Mouse (Mus musculus): ENCODE measurements around the gene Ifna11. TPM values are rescaled to one million over a fixed set of nuclear protein-coding genes. Genes with fewer than 3 reads are reported as not detected.

Ifna11 gene
- total and polyA plus RNA-seq, 3 experiments = not detected

DNA sequence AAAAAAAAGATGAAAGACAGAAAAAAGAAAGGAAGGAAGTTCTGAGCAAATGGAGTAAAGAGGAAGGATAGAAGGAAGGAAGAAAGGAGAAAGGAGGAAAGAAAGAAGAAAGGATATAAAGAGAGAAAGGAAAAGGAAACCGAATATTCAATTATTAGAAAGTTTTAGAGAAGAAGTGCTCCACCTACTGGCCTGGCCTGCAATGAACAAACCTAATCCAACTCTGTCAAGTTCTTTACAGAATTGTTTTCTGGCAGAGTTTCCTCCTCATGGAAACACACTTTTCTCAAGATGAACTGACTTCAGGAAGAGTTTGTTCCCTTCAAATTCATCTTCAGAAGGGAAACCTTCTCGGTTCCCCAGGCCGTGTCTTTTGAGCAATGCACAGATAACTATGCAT lies 19.1 kb downstream of the Ifna11 start:
- H3K9ac ChIP-seq (ENCODE audit: insufficient read depth, low read depth) = no peak overlapping the region
- H3K9me3 ChIP-seq (replicated peaks; ENCODE audit: low read length) = no peaks in the 10 kb centered on the region
- DNase-seq (ENCODE audit: extremely low read depth) = peak; percentile 15
- peaks cover 49% of the 10 kb centered on the region for H3K27me3 ChIP-seq (replicated peaks)
- peaks cover 5 to 10% of the 10 kb centered on the region in 2 experiments; a peak in 3 of 4 replicates for H3K4me1 ChIP-seq (ENCODE audit: control insufficient read depth in 1 of 2, insufficient read depth in 2 of 2)
- no peak overlapping the region for H3K4me3 ChIP-seq (replicated peaks in 1 of 3; ENCODE audit: low read depth in 2 of 3, low read length in 2 of 3, poor library complexity in 1 of 3)
- no peaks in the 10 kb centered on the region for H3K79me2 ChIP-seq (replicated peaks; ENCODE audit: control insufficient read depth, extremely low read depth, insufficient read depth, poor library complexity, severe bottlenecking)
- H3K36me3 ChIP-seq (replicated peaks in 1 of 2; ENCODE audit: control insufficient read depth in 1 of 2, insufficient read depth in 1 of 2, low read length in 1 of 2) = no peaks in the 10 kb centered on the region
- H3K4me2 ChIP-seq (ENCODE audit: insufficient read depth, low read depth, poor library complexity, severe bottlenecking) = no peak overlapping the region
- in situ Hi-C loops (cut with MboI; ENCODE audit: low pct_ligation_motif_present, low pct_unique_long_range_greater_than_20kb, low sequenced_read_pairs) (no loop called here), dilution Hi-C loops (cut with MboI; ENCODE audit: extremely low pct_ligation_motif_present, extremely low pct_unique_long_range_greater_than_20kb, low sequenced_read_pairs) (no loop called here)
- TF ChIP-seq BHLHE40 (IDR thresholded peaks at IDR 0.05; ENCODE audit: low read depth, low read length) (no peak), SMC3 (IDR thresholded peaks at IDR 0.05; ENCODE audit: low read depth, low read length) (peak; percentile 14; the same call in 1 of the 2 replicates), CTCF (conservative IDR thresholded peaks at IDR 0.05 in 1 of 2, IDR thresholded peaks at IDR 0.05 in 1 of 2; ENCODE audit: low read depth in 2 of 2, low read length in 2 of 2) (peak; percentile 53 to 74; a peak in 3 of 4 replicates), RAD21 (IDR thresholded peaks at IDR 0.05; ENCODE audit: low read depth, low read length) (peak; percentile 14), EP300 (IDR thresholded peaks at IDR 0.05; ENCODE audit: low read length) (no peak)
- H3K27ac ChIP-seq (ENCODE audit: insufficient read depth, low read depth) = no peak overlapping the region

DNA sequence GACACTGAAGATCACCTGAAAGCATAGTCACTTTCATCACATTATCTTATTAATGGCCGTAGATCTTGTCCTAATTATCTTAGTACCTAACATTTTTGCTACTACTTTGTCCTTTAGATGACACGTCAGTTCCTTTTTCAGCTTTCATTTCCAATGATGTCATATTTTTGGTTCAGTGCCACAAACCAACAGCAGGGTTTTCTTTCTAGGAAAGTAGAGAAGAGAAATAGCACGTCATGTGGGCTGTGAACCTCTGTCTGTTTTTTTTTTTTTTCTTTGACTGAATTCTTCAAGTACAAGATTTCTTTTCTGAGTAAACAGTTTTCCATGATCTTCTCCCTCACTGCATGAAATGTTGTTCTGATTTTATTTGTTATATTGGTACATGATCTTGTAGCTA lies 20.3 kb downstream of the Ifna11 start:
- no peak overlapping the region for H3K4me3 ChIP-seq (replicated peaks in 1 of 3; ENCODE audit: low read depth in 2 of 3, low read length in 2 of 3, poor library complexity in 1 of 3)
- no peak overlapping the region for H3K4me2 ChIP-seq (ENCODE audit: insufficient read depth, low read depth, poor library complexity, severe bottlenecking)
- H3K36me3 ChIP-seq (replicated peaks in 1 of 2; ENCODE audit: control insufficient read depth in 1 of 2, insufficient read depth in 1 of 2, low read length in 1 of 2) = no peaks in the 10 kb centered on the region
- in situ Hi-C loops (cut with MboI; ENCODE audit: low pct_ligation_motif_present, low pct_unique_long_range_greater_than_20kb, low sequenced_read_pairs) = no loop called here
- no peaks in the 10 kb centered on the region for H3K79me2 ChIP-seq (replicated peaks; ENCODE audit: control insufficient read depth, extremely low read depth, insufficient read depth, poor library complexity, severe bottlenecking)
- DNase-seq (ENCODE audit: extremely low read depth) = no peak
- no peak overlapping the region for H3K9ac ChIP-seq (ENCODE audit: insufficient read depth, low read depth)
- H3K4me1 ChIP-seq (ENCODE audit: control insufficient read depth in 1 of 2, insufficient read depth in 2 of 2) = peaks cover 5 to 10% of the 10 kb centered on the region in 2 experiments; a peak in 3 of 4 replicates
- dilution Hi-C loops (cut with MboI; ENCODE audit: extremely low pct_ligation_motif_present, extremely low pct_unique_long_range_greater_than_20kb, low sequenced_read_pairs) = no loop called here
- TF ChIP-seq POLR2AphosphoS2 (IDR thresholded peaks at IDR 0.05; ENCODE audit: low read depth, low read length) = no peak
- peak; percentile 73; the same call in 1 of the 2 replicates for TF ChIP-seq ZNF384 (IDR thresholded peaks at IDR 0.05; ENCODE audit: low read depth, low read length)
- TF ChIP-seq TCF12 (IDR thresholded peaks at IDR 0.05; ENCODE audit: low read depth, low read length) = no peak
- TF ChIP-seq JUND (conservative IDR thresholded peaks at IDR 0.05; ENCODE audit: low read depth, low read length) = peak; percentile 53
- no peak for TF ChIP-seq ELF1 (IDR thresholded peaks at IDR 0.05; ENCODE audit: low read depth, low read length)
- peak; percentile 32; the same call in 1 of the 2 replicates for TF ChIP-seq JUN (IDR thresholded peaks at IDR 0.05; ENCODE audit: insufficient read depth, low read depth, low read length)
- no peak for TF ChIP-seq E2F4 (IDR thresholded peaks at IDR 0.05; ENCODE audit: insufficient replicate concordance, low read depth, low read length)
- peak; percentile 21; the same call in 1 of the 2 replicates for TF ChIP-seq EP300 (IDR thresholded peaks at IDR 0.05; ENCODE audit: low read length)
- TF ChIP-seq MAFK (IDR thresholded peaks at IDR 0.05; ENCODE audit: insufficient replicate concordance, low read length) = no peak
- H3K27ac ChIP-seq (ENCODE audit: insufficient read depth, low read depth) = no peak overlapping the region
- peaks cover 51% of the 10 kb centered on the region for H3K27me3 ChIP-seq (replicated peaks)
- no peaks in the 10 kb centered on the region for H3K9me3 ChIP-seq (replicated peaks; ENCODE audit: low read length)

DNA sequence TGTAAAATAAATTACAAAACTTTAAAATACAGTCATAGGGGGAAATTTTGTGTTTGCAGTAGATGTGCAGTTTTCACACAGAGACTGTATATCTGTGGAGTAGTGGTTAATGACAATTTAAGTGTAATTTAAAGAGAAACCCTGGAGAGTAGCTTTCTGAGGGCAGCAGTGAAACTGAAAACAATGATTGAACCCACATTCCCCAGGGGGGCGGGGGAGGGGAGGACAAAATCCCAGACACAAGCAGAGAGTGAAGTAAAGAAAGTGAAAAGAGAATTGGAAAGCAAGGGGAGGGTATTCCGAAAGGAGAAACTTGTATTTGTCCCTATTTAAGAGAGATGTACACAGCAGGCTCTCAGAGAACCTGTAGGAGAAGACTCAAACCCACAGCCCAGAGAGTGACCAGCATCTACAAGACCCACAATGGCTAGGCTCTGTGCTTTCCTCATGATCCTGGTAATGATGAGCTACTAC lies 21.7 kb downstream of the Ifna11 start, which contains the start of gene Ifna4:
Gene Ifna4, plus strand, starts transcription at position 424 of the 474 bp plus-strand sequence.
- TF ChIP-seq EP300 (IDR thresholded peaks at IDR 0.05; ENCODE audit: low read length) (0 out of 2 replicates have a peak, but pooled peaks have one; percentile 24), CHD2 (IDR thresholded peaks at IDR 0.05; ENCODE audit: low read length) (peak; percentile 62; the same call in 1 of the 2 replicates), POLR2A (IDR thresholded peaks at IDR 0.05; ENCODE audit: low read depth, low read length) (no peak), IRF4 (IDR thresholded peaks at IDR 0.05; ENCODE audit: low read depth, low read length) (peak; percentile 63)
- DNase-seq (ENCODE audit: extremely low read depth) = no peak
- Histone ChIP-seq H3K4me2 (ENCODE audit: insufficient read depth, low read depth, poor library complexity, severe bottlenecking) (no peak within 1 kb of the TSS), H3K4me1 (ENCODE audit: control insufficient read depth in 1 of 2, insufficient read depth in 2 of 2) (peaks cover 5 to 10% of the 10 kb centered on the region in 2 experiments; a peak in 3 of 4 replicates), H3K9me3 (replicated peaks; ENCODE audit: low read length) (no peaks in the 10 kb centered on the region), H3K27ac (ENCODE audit: insufficient read depth, low read depth) (no peak within 1 kb of the TSS), H3K79me2 (replicated peaks; ENCODE audit: control insufficient read depth, extremely low read depth, insufficient read depth, poor library complexity, severe bottlenecking) (no peaks in the 10 kb centered on the region), H3K4me3 (replicated peaks in 1 of 3; ENCODE audit: low read depth in 2 of 3, low read length in 2 of 3, poor library complexity in 1 of 3) (no peak within 1 kb of the TSS), H3K27me3 (replicated peaks) (peaks cover 59% of the 10 kb centered on the region), H3K9ac (ENCODE audit: insufficient read depth, low read depth) (no peak within 1 kb of the TSS), H3K36me3 (replicated peaks in 1 of 2; ENCODE audit: control insufficient read depth in 1 of 2, insufficient read depth in 1 of 2, low read length in 1 of 2) (no peaks in the 10 kb centered on the region)
- in situ Hi-C loops (cut with MboI; ENCODE audit: low pct_ligation_motif_present, low pct_unique_long_range_greater_than_20kb, low sequenced_read_pairs) = no loop called here
- dilution Hi-C loops (cut with MboI; ENCODE audit: extremely low pct_ligation_motif_present, extremely low pct_unique_long_range_greater_than_20kb, low sequenced_read_pairs) = no loop called here
